Mouse (Mus musculus): Measurements from ENCODE around the gene Zpr1.
A peak's percentile ranks its signal among the peaks of the same experiment; 100 is the strongest.

The Zpr1 gene

DNA sequence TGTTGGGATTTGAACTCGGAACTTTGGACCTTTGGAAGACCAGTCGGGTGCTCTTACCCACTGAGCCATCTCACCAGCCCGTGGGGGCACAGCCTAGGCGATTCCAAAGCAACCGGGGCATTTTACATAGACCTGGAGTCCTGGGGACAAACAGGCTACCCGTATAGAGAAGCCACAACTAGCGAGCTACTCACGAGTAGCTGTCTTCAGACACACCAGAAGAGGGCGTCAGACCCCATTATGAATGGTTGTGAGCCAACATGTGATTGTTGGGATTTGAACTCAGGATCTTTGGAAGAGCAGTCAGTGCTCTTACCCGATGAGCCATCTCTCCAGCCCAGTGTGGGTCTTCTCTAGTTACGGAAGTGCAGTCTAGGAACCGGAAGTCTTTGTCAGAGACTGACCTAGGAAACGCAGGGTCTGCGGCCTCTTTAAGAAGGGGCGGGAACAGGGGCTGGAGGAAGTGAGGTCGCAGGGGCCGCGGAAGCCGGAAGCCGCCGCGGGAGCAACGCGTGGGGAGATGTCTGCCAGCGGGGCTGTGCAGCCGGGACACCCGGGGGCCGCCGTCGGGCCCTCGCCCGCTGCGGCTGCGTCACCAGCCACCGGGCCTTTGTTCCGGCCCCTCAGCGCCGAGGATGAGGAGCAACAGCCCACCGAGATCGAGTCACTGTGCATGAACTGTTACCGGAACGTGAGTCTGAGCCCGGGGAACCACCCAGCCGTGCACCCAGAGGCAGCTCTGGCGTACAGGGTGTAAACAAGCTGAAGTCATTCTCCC lies at the start of gene Zpr1:
Gene Zpr1, plus strand, starts transcription at position 388 of the 778 bp plus-strand sequence.
- peak; percentile 90 for DNase-seq

DNA sequence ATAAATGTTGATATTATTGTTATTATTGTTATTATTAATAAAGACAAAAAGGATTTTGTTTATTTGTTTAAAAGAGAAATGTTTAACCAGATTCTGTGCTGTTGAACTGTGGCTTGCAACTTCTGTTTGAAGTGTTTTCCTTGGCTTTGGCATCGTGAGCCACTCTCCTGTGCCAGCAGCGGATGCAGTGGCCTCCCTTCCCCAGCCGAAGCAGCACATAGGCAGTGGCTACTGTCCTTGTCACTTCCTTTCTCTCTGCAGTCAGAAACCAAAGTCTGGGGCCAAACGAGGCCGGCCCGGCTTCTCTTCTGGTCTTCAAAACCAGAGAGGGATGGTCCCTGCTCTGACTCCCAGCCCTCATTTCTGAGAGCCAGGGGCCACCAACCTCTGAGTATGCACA lies 49.8 kb upstream of the Zpr1 start:
- DNase-seq: no peak

DNA sequence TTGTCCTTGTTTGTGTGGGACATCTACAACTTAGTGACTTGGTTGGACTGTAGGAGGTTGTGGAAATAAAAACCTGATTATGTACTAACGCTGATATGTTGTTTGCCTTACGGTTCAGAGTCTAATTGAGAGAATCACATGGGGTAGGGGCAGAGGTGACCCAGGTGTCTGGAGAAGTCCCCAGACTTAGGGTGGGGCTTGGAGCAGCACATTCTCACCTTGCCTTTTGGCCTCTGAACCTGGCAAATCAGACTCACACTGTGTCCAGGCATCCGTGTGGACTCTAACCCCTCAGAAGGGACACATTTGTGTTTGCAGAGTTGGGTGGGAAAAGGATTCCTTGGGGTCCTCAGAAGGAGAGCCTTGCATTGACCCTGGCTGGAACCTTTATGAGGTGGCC lies 48.8 kb upstream of the Zpr1 start:
- DNase-seq: no peak

DNA sequence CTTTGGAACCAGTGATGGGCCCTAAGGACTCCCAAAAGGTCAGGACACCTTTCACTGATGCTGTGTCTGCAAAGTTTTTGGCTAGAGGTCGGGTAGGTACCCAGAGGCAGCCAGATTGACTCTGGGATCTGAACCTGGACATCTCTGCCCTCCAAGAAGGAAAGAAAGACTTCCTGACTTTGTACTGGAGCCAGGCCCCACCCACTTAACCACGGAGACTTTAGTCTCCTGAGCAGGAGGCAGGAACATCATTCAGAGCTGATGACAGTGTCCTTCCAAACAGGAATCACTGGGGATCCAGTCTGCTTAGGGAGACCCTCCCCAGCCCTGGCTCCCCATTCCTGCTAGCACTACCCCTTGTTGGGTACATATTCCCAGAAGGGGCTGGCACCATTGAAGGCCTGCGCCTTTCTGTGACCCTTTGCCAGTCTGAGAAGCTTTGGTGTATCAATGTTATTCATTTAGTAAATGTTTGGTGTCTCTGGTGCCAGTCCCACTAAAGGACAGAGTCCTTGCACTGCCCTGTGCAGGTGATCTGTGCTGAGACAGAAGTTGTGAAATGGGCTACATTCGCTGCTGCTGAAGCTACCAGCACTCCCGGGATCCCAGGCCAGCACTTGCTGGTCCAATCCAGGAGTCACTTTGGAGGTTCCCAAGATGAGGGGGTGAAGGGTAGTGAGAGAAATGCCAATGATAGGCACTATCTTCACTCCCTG lies 47.8 kb upstream of the Zpr1 start:
- DNase-seq: no peak

DNA sequence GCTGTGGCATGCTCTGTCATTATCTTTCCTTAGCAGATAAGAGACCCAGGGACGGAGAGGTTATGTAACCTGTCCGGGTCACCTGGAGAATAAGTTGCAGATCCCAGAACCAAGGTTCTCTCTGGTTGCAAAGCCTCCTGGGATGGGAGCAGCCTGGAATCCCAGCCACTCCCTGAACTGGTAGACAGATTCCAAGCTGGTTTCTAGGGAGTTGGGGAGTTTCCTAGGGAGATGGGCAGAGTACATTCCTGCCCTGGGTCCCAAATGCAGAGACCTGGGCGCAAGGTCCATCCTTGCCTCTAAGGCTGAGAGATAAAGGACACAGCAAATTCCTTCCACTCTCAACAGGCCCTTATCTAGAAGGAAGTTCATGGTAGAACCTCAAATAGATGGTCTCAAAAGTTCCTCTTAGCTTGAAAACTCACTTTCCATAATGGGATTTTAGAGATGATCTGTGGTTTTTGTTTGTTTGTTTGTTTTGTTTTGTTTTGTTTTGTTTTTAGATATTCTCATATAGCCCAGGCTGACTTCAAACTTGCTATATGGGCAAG lies 45.7 kb upstream of the Zpr1 start:
- no peak for DNase-seq

DNA sequence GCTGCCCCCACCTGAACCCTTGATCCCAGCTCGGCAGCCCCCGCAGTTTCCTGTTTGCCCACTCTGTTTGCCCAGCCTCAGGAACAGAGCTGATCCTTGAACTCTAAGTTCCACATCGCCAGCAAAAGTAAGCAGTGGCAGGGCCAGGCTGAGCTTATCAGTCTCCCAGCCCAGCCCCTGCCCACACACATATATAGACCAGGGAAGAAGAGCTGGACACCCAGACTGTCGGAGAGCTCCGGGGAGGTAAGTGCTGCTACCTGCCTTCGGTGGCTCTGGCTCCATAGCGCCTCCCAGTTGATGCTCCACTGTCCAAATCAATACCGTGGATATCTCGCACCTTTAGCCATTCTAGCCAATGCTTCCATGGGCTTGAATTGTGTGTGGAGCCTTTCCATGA lies 44.4 kb upstream of the Zpr1 start, which contains the start of gene Apoa1:
Gene Apoa1, plus strand, starts transcription at position 90 of the 400 bp plus-strand sequence.
- no peak for DNase-seq

DNA sequence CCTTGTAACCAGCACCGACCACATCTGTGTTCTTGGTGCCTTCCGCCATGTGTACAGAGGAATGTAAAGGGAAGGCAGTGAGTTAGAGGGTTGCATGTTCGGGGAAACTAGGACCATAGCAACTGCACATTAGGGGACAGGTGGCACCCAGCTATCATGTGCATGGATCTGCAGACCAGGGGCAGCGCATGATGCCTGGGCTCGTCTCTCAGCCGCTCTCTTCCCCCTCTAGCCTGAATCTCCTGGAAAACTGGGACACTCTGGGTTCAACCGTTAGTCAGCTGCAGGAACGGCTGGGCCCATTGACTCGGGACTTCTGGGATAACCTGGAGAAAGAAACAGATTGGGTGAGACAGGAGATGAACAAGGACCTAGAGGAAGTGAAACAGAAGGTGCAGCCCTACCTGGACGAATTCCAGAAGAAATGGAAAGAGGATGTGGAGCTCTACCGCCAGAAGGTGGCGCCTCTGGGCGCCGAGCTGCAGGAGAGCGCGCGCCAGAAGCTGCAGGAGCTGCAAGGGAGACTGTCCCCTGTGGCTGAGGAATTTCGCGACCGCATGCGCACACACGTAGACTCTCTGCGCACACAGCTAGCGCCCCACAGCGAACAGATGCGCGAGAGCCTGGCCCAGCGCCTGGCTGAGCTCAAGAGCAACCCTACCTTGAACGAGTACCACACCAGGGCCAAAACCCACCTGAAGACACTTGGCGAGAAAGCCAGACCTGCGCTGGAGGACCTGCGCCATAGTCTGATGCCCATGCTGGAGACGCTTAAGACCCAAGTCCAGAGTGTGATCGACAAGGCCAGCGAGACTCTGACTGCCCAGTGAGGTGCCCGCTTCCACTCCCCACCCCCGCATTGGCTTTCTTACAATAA lies 43.1 kb upstream of the Zpr1 start:
- peak; percentile 88 for DNase-seq

DNA sequence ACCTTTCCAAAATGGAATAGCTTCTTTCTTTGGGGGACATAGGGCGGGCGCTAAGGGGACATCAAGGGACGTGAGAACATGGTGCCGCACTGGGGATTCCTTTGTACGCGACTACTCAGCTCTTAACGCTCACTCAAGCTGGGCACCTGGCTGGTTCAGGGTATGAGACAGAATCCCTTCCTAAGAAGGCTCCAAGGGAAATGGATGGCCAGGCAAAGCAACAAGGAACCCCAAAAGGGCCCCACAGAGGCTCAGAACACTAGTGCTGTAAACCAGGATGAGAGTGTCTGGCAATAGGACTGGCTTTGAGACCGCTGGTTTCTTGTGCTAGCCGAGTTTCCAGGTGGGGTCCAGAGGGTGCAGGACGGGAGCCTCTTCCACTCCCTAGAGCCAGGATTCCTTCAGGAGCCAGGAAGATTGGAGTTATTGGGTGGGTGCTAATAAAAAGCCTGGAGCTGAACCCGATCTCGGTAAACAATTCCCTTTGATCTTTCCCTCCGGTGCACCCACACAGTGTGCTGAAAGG lies 42.4 kb upstream of the Zpr1 start:
- no peak for DNase-seq

DNA sequence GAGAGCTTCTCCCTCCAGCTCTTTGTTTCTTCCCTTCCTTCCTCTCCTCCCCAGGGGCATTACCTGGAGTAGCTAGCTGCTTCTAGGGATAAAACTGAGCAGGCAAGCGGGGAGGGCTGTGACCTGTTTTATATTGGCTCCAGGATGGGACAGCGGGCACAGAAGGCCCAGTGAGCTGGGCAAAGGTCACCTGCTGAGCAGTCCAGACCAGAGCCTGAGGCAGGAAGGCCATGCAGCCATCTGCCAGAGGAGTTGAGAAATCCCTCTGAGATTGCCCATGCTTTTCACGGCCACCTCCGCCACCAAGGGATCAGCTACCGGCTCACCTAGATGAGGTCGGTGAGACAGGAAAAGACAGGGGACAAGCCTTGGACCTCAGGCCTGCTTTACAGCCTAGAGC lies 37.7 kb upstream of the Zpr1 start:
- DNase-seq: no peak

DNA sequence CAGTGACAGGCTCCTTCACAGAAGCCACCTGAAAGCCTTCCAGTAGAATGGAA lies 37.4 kb upstream of the Zpr1 start, which contains the start of gene Apoc3:
Gene Apoc3, minus strand, starts transcription at position 41 of the 53 bp plus-strand sequence.
- no peak for DNase-seq

DNA sequence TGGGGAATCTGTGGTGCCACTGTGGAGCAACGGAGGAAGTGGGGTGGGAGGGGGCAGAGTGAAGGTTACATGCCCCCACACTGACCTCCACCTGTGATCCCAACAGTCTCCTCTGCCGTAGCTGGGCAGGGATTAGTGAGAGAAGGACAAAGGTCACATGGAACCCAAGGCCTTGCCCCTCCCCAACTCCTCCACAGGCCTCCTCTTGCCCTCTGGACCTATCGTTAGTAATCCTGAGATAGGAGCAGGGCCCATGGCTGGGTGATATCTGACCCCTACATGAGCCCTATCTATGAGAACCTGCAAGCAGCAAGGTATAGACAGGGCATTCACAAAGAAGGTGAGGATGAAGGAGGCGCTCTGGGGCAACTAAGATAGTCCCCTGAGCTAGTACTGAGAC lies 37.2 kb upstream of the Zpr1 start:
- DNase-seq: no peak

DNA sequence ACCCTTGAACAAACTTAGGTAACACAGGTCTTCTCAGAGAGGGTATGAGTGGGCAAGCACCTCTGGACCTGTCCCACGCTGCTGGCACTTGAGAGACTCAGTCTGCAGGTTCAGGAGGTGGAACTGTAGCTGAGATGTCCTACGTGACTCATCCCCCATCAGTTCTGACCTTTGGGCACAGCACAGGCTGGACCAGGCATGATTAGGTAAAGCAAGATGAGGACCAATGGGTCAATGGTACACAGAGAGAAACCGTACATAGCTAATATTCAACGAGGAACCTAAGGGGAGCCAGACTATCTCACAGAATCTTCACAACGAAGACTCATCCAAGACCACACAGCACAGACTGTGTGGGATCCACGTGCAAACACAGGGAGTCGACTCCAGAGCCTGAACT lies 34.0 kb upstream of the Zpr1 start:
- DNase-seq: no peak

DNA sequence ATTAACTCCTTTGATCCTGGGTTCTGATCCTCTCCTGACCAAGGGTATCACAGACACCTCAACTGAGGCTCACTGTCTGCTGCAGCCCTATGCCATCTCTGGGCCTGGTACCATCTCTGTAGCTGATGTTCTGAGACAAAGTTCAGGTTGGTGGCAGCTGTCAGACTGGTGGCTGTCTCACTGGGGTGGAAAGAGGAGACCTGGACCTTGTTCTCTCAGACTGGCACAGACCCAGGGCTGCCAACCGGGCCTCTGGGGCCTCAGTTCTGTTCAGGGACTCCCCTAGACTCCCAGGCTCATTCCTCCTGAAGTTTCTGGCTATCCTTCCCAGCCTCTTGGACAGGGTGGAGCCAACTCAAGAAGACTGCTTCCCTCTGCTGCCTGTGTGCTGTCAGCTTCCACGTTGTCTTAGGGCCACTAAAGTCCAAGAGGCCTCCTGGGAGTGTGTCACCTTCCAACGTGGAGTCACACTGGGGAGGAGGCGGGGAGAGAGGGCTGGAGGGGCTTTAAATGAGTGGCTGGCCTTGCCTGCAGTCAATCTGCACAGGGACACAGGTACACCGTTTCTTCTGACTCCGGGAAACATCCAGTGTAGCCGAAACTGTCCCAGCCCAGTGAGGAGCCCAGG lies 32.2 kb upstream of the Zpr1 start, which contains the start of gene Apoa4:
Gene Apoa4, plus strand, starts transcription at position 171 of the 628 bp plus-strand sequence.
- DNase-seq: no peak

DNA sequence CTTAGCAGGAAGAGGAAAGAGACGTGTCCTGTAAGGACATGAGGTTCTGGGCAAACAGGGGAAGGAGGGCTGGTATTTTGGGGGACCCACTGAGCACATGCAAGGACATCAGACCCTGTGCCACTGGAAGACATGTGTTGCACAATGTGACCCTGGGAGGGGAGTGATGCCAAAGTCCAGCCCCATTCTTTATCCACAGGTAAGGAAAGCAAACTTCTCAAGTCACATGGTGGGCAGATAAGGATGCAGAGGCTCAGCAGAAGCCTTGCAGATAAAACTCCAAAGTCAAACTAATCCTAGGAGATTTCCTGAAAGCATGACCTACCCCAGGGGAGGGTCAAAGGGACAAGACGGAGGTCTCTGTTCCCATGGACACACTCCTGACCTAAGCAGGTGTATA lies 31.0 kb upstream of the Zpr1 start:
- no peak for DNase-seq

DNA sequence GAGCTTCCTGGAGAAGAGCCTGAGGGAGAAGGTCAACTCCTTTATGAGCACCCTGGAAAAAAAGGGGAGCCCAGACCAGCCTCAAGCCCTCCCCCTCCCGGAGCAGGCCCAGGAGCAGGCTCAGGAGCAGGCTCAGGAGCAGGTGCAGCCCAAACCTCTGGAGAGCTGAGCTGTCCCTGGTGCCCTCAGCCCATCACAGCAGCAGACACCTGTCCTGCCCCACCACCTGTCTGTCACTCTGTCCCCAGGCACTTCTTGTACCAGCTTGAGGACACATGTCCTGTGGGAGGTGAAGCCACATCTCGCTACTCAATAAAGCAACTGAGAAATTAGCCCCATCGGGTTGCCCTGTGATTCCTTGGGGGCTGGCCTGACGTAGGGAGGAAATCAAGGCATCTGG lies 29.7 kb upstream of the Zpr1 start:
- DNase-seq: no peak

DNA sequence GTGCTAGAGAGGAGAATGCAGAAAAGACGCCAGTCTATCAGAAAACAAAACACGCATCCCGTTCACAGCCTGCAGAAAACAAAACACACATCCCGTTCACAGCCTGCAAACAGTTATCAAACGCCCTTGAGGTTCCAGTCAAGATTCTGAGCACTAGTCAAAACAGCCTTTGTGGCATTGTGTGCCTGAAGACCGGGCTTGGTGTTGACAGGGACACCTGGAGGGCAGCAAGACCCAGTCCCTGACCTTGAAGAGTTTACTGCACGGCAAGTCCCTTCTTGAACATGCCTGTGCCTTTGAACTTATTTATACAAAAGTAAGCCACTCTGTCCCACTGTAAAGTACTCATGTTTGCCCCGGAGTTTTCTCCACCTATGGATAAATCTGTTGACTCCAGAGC lies 29.3 kb upstream of the Zpr1 start:
- no peak for DNase-seq

DNA sequence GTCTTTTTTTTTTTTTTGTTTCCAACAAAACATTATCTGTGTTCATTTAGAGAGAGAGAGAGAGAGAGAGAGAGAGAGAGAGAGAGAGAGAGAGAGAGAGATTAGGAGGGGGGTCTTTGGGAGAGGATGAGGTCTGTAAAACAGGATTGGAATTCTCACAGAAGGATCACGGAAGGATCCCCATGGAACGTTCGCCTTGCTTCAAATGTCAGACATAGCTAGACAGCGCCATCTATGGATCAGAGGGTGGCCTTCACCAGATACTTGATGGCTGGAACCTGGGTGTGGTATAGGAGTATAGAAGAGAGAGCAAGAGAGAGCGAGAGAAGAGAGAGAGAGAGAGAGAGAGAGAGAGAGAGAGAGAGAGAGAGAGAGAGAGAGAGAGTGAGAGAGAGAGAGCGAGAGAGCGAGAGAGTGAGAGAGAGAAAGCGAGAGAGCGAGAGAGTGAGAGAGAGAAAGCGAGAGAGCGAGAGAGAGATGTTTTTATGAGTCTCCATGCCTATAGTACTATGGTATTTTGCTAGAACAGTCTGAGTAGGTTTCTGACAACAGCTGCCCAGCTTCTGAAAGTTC lies 26.0 kb upstream of the Zpr1 start:
- peak; percentile 33 for DNase-seq

DNA sequence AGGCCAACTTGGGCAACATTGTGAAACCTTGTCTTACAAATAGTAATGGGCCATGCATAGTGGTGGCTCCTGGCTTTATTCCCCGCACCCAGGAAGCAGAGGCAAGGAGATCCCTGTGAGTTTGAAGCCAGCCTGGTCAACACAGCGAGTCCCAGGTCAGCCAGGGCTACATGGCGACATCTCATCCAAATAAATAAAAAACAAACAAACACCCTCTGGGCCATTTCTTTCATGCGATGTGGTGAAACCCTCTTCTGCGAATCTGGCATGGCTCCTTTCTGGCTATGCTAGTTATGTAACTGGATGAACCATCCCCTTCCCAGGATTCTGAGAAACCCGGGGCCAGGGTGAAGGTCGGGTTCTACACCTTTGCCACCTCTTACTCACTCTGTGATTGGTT lies 16.7 kb upstream of the Zpr1 start:
- no peak for DNase-seq

DNA sequence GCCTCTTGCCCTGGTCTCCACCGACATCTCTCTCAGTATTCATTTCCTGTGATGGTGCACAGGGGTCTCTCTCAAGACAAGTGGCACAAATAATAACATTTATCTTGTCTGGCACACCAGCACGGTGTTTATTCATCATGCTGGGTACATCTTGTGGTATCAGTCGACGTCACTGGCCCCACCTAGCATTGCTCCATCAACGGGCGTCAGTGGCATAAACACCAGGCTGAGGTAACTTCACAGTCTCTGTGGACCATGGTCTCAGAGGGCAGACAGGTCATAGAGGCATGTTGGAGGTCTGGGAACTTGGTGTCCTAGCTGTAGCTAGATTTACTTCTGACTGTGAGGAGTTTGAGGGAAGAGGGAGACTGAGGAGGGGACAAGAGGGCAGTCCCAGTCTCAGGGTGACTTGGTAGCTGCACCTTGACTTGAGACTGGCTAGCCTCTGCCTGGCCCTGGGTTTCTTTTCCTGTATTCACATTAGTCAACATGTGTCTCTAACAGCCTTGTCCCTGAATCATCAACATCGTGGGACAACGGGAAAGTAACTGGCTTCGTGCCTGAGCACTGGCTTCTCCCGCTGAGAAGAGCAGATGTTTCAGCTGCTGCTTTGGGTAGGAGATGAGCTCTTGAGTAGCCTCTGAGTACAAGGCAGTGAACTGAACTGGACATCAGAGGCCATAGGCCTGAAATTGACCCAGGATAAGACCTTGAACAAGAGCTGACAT lies 16.0 kb upstream of the Zpr1 start:
- no peak for DNase-seq

DNA sequence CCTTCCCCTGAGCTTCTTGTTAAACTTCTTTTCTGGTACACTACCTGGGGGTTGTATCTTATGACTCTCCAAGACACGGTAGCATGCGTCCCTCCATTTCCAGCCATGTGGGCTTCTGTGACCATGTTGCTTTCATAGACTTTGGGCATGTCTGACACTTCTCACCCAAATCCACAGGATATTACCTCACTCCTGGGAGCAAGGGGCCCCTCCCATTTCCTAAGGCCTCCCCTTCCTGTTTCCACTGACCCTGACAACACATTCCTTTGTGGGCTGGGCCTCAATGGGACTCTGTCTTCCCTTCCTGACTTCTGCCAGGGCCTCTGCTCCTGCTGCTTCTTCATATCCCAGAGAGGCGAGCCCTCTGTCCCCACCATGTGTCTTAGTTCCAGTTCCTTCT lies 15.3 kb upstream of the Zpr1 start:
- no peak for DNase-seq

DNA sequence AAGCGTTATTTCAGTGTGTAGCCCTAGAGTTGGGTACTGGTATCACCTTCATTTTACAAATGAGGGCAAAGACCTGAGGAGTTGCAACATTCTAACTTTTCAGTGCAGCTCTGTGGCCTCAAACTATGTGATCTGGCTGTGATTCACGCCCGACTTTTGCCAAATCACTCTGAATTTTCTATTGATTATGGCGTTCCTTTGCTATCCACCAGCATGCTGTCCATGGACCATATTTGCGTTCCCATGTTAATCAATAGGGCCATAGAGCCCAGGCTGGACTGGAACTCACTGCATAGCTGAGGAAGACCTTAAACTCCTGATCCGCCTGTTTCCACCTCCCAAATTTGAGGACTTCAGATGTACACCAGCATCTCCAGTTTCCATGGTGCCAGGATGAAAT lies 13.8 kb upstream of the Zpr1 start:
- DNase-seq: no peak

DNA sequence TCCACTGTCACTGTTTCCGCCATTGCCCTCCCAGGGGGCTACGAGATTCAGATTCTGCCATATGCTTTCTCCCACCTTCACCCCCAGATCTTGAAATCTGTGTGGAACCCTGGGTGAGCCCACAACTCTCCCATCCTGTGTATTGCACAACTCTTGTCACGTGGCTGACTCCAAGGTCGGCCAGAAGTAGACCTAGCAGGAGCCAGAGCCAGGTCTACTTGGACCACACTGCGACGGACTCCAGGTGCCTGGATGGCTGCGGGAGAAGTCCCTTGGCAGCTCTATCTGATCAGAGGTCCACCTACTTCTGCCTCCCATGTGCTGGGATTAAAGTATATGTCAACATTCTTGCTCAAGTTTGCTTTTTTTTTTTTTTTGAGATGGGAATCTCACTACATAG lies 11.7 kb upstream of the Zpr1 start:
- no peak for DNase-seq
